Mouse (Mus musculus) stomach, embryonic 15.5 days (tissue): ENCODE data around the gene Hepacam2. TPM values are rescaled to one million over a fixed set of nuclear protein-coding genes. Genes with fewer than 3 reads are reported as not detected.

Source experiments
- ATAC-seq: fragments of 200-750 bp; cut with Nextera tagmentation; 2 replicates; pipeline ENCODE4 v1.8.0; 2017; ENCODE audit warnings: low read depth, moderate number of reproducible peaks, moderate TSS enrichment; ENCODE audit not compliant: insufficient read depth, low FRiP score
- H3K27ac ChIP-seq: fragments of 300-500 bp; sonication (generic); 2 replicates; pipeline ENCODE4 v1.5.1; 2015; ENCODE audit warnings: mild to moderate bottlenecking, inconsistent platforms
- H3K27me3 ChIP-seq: fragments of 300-500 bp; sonication (generic); replicated peaks from 2 replicates; pipeline ENCODE4 v1.6.1; 2015; ENCODE audit warnings: inconsistent platforms
- H3K36me3 ChIP-seq: fragments of 300-500 bp; sonication (generic); 2 replicates; pipeline ENCODE4 v1.6.1; 2015; ENCODE audit warnings: inconsistent platforms
- H3K4me1 ChIP-seq: fragments of 300-500 bp; sonication (generic); 2 replicates; pipeline ENCODE4 v1.6.1; 2015; ENCODE audit warnings: inconsistent platforms
- H3K4me2 ChIP-seq: fragments of 300-500 bp; sonication (generic); 2 replicates; pipeline ENCODE4 v1.6.1; 2015; ENCODE audit warnings: mild to moderate bottlenecking, inconsistent platforms
- H3K4me3 ChIP-seq: fragments of 300-500 bp; sonication (generic); replicated peaks from 2 replicates; pipeline ENCODE4 v1.5.1; 2015; ENCODE audit warnings: inconsistent platforms
- H3K9ac ChIP-seq: fragments of 300-500 bp; sonication (generic); 2 replicates; pipeline ENCODE4 v1.6.1; 2015; ENCODE audit warnings: inconsistent platforms
- H3K9me3 ChIP-seq: fragments of 300-500 bp; sonication (generic); 2 replicates; pipeline ENCODE4 v1.6.1; 2016; ENCODE audit warnings: inconsistent platforms
- WGBS: fragments of 180-500 bp; shearing (Covaris S2); methylation state at CpG from one replicate; pipeline ENCODE4 v1.1.7; 2015; 5-methylcytosine and 5-hydroxymethylcytosine counted together
- polyA plus RNA-seq: library from polyadenylated mRNA; unstranded; fragments of >200 nt; fragmentation: Nextera tagmentation; extraction: Ambion mirVana; gene quantifications from 2 replicates; pipeline ENCODE4 v1.2.1, GENCODE M21; 2015

Hepacam2 gene
- polyA plus RNA-seq, 1 experiment from 2014 or later, result 4.5 TPM

GRCm38 (mm10) chr6:3507078-3507477, 9.0 kb upstream of the Hepacam2 start:
- Histone ChIP-seq H3K36me3 (0 out of 2 replicates have a peak, but pooled peaks cover 3% of the 10 kb centered on the region), H3K27ac (no peak overlapping the region), H3K4me1 (no peaks in the 10 kb centered on the region), H3K27me3 (no peaks in the 10 kb centered on the region), H3K9me3 (no peaks in the 10 kb centered on the region), H3K4me3 (no peak overlapping the region), H3K9ac (no peak overlapping the region), H3K4me2 (no peak overlapping the region)
- ATAC-seq, result no peak
- 56% methylated on average over 4 of the region's 4 CpGs for WGBS

- H3K9me3 ChIP-seq, result no peaks in the 10 kb centered on the region
- no peaks in the 10 kb centered on the region for H3K27me3 ChIP-seq
- H3K4me3 ChIP-seq, result no peak overlapping the region
- 0 out of 2 replicates have a peak, but pooled peaks cover 3% of the 10 kb centered on the region for H3K36me3 ChIP-seq
- H3K4me1 ChIP-seq, result no peaks in the 10 kb centered on the region
- H3K9ac ChIP-seq, result no peak overlapping the region
- WGBS, result 76% methylated on average over 5 of the region's 5 CpGs
- ATAC-seq, result no peak
- H3K27ac ChIP-seq, result no peak overlapping the region
- no peak overlapping the region for H3K4me2 ChIP-seq
These were observed 7.2 kb upstream of the Hepacam2 start for GRCm38 (mm10) chr6:3505289-3505688.

DNA sequence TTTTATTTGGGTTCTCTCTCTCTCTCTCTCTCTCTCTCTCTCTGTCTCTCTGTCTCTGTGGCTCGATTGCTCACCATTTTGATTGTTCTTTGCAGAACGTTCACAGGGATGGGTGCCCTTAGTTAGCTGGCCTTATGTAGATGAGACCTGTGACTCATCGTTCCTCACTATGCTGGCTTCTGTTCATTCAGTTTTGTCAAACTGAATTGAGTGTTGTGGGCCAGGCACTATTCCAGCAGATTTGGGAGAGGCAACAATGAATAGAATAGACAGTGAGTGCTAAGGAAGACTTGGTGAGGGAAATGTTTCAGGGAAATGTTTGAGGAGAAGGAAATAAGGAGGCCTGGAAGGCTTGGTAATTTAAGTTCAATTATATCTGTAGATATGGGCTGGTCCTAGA, 2.2 kb upstream of the Hepacam2 start:
- H3K36me3 ChIP-seq, result no peaks in the 10 kb centered on the region
- H3K4me3 ChIP-seq, result no peak overlapping the region
- no peaks in the 10 kb centered on the region for H3K9me3 ChIP-seq
- H3K4me1 ChIP-seq, result peaks cover 8% of the 10 kb centered on the region; the same call in 1 of the 2 replicates
- no peak overlapping the region for H3K27ac ChIP-seq
- WGBS, result 84% methylated on average over 3 of the region's 3 CpGs
- H3K9ac ChIP-seq, result no peak overlapping the region
- no peak for ATAC-seq
- H3K4me2 ChIP-seq, result no peak overlapping the region
- H3K27me3 ChIP-seq, result no peaks in the 10 kb centered on the region

DNA sequence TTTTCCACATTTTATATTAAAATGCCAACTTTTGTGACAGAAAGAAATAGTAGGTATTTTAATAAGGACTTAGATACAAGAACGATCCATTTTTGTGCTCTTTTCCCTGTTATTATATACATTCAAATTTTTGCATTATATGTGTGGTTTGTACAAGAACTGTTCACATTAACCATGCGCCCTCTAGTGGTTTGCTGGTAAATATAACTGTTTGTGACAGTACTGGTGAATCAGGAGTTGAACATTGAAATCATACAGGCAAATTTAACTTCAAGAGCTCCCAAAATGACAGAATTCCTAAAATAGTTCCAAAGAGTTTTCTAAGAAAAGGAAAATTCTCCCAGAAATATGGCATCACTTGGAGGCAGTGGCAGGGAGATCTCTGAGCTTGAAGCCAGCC, 1.9 kb downstream of the Hepacam2 start:
- WGBS, result 5% methylated on average over 2 of the region's 2 CpGs
- ATAC-seq, result no peak

GRCm38 (mm10) chr6:3494285-3494684, 3.8 kb downstream of the Hepacam2 start:
- H3K36me3 ChIP-seq, result no peaks in the 10 kb centered on the region
- H3K9ac ChIP-seq, result no peak overlapping the region
- H3K9me3 ChIP-seq, result no peaks in the 10 kb centered on the region
- H3K27me3 ChIP-seq, result no peaks in the 10 kb centered on the region
- H3K4me1 ChIP-seq, result 0 out of 2 replicates have a peak, but pooled peaks cover 4% of the 10 kb centered on the region
- H3K4me3 ChIP-seq, result no peak overlapping the region
- no peak for ATAC-seq
- no peak overlapping the region for H3K4me2 ChIP-seq
- WGBS, result 65% methylated on average over 5 of the region's 5 CpGs
- no peak overlapping the region for H3K27ac ChIP-seq

More for the DNA sequence above, 1.9 kb downstream of the Hepacam2 start:
- Histone ChIP-seq H3K27me3 (no peaks in the 10 kb centered on the region), H3K4me3 (no peak overlapping the region), H3K4me1 (peaks cover 8% of the 10 kb centered on the region; the same call in 1 of the 2 replicates), H3K4me2 (no peak overlapping the region), H3K9ac (no peak overlapping the region), H3K27ac (no peak overlapping the region), H3K9me3 (no peaks in the 10 kb centered on the region), H3K36me3 (no peaks in the 10 kb centered on the region)

DNA sequence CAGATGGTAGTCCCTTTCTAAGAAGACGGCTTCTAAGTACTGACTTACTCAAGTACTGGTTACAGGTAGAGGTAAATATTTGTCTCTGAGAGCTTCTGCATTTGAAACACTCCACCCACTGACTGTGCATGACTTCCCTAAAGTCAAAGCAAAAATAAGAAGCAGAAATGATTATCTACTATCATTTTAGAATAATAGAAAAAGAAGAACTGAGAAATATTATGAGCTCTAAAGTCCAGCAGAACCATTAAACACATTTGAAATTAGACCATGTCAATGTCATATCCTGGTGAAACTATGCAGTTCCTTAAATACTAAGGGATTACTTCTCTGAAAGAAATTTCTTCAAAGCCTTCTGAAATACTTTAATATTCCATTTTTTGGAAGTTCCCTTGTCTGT, 10.7 kb downstream of the Hepacam2 start:
- WGBS, result 68% methylated on average over 1 of the region's 1 CpGs
- Histone ChIP-seq H3K4me3 (no peak overlapping the region), H3K9me3 (no peaks in the 10 kb centered on the region), H3K4me2 (no peak overlapping the region), H3K9ac (no peak overlapping the region), H3K27me3 (no peaks in the 10 kb centered on the region), H3K36me3 (no peaks in the 10 kb centered on the region), H3K27ac (no peak overlapping the region), H3K4me1 (no peaks in the 10 kb centered on the region)
- ATAC-seq, result no peak

- no peaks in the 10 kb centered on the region for H3K9me3 ChIP-seq
- no peaks in the 10 kb centered on the region for H3K4me1 ChIP-seq
- no peak overlapping the region for H3K4me3 ChIP-seq
- no peaks in the 10 kb centered on the region for H3K36me3 ChIP-seq
- H3K27ac ChIP-seq, result no peak overlapping the region
- H3K27me3 ChIP-seq, result no peaks in the 10 kb centered on the region
- WGBS, result 77% methylated on average over 3 of the region's 3 CpGs
- H3K4me2 ChIP-seq, result no peak overlapping the region
- H3K9ac ChIP-seq, result no peak overlapping the region
- no peak for ATAC-seq
These were observed 13.0 kb downstream of the Hepacam2 start for GRCm38 (mm10) chr6:3485133-3485532.

- 76% methylated on average over 3 of the region's 3 CpGs for WGBS
- Histone ChIP-seq H3K9ac (no peak overlapping the region), H3K27me3 (no peaks in the 10 kb centered on the region), H3K9me3 (no peaks in the 10 kb centered on the region), H3K36me3 (no peaks in the 10 kb centered on the region), H3K4me2 (no peak overlapping the region), H3K27ac (no peak overlapping the region), H3K4me1 (no peaks in the 10 kb centered on the region), H3K4me3 (no peak overlapping the region)
- ATAC-seq, result no peak
These were observed 16.4 kb downstream of the Hepacam2 start for GRCm38 (mm10) chr6:3481705-3482104.

GRCm38 (mm10) chr6:3479853-3480252, 18.2 kb downstream of the Hepacam2 start:
- 52% methylated on average over 5 of the region's 5 CpGs for WGBS
- Histone ChIP-seq H3K9me3 (no peaks in the 10 kb centered on the region), H3K36me3 (no peaks in the 10 kb centered on the region), H3K4me3 (no peak overlapping the region), H3K27ac (no peak overlapping the region), H3K4me2 (no peak overlapping the region), H3K4me1 (no peaks in the 10 kb centered on the region), H3K9ac (no peak overlapping the region), H3K27me3 (no peaks in the 10 kb centered on the region)
- no peak for ATAC-seq

- no peak overlapping the region for H3K27ac ChIP-seq
- H3K4me1 ChIP-seq, result no peaks in the 10 kb centered on the region
- no peak for ATAC-seq
- no peak overlapping the region for H3K9ac ChIP-seq
- no peaks in the 10 kb centered on the region for H3K36me3 ChIP-seq
- WGBS, result 20% methylated on average over 2 of the region's 2 CpGs
- no peaks in the 10 kb centered on the region for H3K27me3 ChIP-seq
- no peaks in the 10 kb centered on the region for H3K9me3 ChIP-seq
- H3K4me3 ChIP-seq, result no peak overlapping the region
- H3K4me2 ChIP-seq, result no peak overlapping the region
These were observed 21.8 kb downstream of the Hepacam2 start for GRCm38 (mm10) chr6:3476299-3476698.

DNA sequence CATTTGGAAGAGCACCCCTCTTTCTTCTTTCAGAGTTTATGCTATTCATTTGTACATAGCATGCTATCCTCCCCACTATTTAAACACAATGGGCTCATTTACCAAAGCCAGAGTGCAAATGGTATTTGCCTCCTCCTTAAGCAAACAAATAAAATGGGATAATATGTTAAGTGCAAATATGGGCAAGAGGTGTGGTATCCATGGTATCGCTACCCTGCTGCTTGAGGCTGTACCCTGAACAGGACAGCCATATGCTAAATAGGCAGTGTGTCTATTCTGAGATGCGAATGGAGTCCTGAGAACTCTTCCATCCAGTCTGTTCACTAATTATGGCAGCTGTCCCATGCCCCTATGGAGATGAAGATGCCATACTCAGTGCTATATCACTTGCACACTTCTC, 27.4 kb downstream of the Hepacam2 start:
- 63% methylated on average over 2 of the region's 2 CpGs for WGBS

GRCm38 (mm10) chr6:3468627-3469026, 29.5 kb downstream of the Hepacam2 start:
- H3K36me3 ChIP-seq, result no peaks in the 10 kb centered on the region
- no peak overlapping the region for H3K4me2 ChIP-seq
- H3K9ac ChIP-seq, result no peak overlapping the region
- no peaks in the 10 kb centered on the region for H3K27me3 ChIP-seq
- H3K9me3 ChIP-seq, result no peaks in the 10 kb centered on the region
- ATAC-seq, result no peak
- no peak overlapping the region for H3K27ac ChIP-seq
- H3K4me3 ChIP-seq, result no peak overlapping the region
- 51% methylated on average over 1 of the region's 1 CpGs for WGBS
- no peaks in the 10 kb centered on the region for H3K4me1 ChIP-seq

More for the DNA sequence above, 27.4 kb downstream of the Hepacam2 start:
- H3K4me3 ChIP-seq, result no peak overlapping the region
- H3K9me3 ChIP-seq, result no peaks in the 10 kb centered on the region
- H3K27ac ChIP-seq, result no peak overlapping the region
- peak; percentile 58; the same call in 1 of the 2 replicates for ATAC-seq
- H3K4me1 ChIP-seq, result no peaks in the 10 kb centered on the region
- H3K4me2 ChIP-seq, result no peak overlapping the region
- no peak overlapping the region for H3K9ac ChIP-seq
- no peaks in the 10 kb centered on the region for H3K27me3 ChIP-seq
- no peaks in the 10 kb centered on the region for H3K36me3 ChIP-seq

GRCm38 (mm10) chr6:3463594-3463993, 34.5 kb downstream of the Hepacam2 start:
- Histone ChIP-seq H3K4me2 (no peak overlapping the region), H3K36me3 (no peaks in the 10 kb centered on the region), H3K9ac (no peak overlapping the region), H3K27me3 (no peaks in the 10 kb centered on the region), H3K4me1 (no peaks in the 10 kb centered on the region), H3K27ac (no peak overlapping the region), H3K9me3 (no peaks in the 10 kb centered on the region), H3K4me3 (no peak overlapping the region)
- no peak for ATAC-seq
- WGBS, result 78% methylated on average over 2 of the region's 2 CpGs
